Mouse (Mus musculus) T-cell, adult 2 months (primary cell): ENCODE measurements around the gene Gnas.

Experiments used
- DNase-seq: peaks from one replicate; pipeline ENCODE4 v3.0.0; 2022; ENCODE audit warnings: low spot score

Gene Gnas

GRCm38 (mm10) chr2:174366571-174366970 is 82.5 kb downstream of the Gnas start:
- no peak for DNase-seq

DNA sequence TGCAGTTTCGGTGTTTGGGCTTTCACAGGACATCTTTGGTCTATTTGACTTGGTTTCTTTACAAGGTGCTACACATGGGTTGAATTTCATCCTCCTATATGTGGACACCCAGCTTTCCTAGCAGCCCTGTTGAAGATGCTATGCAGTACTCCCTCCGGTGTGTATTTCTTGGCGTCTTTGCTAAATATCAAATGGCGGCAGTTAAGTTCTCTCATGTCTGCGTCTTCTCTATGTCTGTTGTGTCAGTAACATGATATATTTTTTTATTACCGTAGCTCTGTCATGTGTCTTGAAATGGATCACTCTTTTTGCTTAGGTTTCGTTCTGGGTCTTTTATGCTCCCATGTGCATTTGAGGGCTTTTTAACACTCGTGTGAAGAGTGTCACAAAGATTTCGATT is 96.9 kb downstream of the Gnas start:
- DNase-seq, result no peak

- DNase-seq, result no peak
These were observed 107.8 kb downstream of the Gnas start for GRCm38 (mm10) chr2:174391936-174392335.

DNA sequence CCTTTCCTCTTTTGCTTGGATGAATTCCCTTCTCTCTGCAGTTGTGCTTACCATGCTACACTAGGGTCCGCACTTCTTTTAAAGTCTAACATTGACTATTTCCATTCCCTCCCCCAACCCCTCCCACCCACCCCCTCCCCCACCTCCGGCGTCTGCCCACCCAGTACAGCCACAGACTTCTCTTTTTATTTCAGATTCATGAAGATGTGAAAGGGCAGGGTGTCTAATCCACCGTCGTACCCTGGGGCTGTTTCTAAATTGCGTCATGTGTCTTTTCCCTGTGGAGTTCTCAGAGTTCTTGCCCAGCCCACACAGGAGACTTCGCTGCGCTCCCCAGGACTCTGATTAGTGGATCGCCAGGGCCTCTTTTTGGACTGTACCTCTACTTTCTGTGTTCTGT is 108.4 kb downstream of the Gnas start:
- no peak for DNase-seq

- DNase-seq, result no peak
These were observed 109.3 kb downstream of the Gnas start for GRCm38 (mm10) chr2:174393383-174393782.
